Mouse (Mus musculus) urinary bladder, postnatal 4 days (tissue): ENCODE results near the gene Tmem238.
"Not testable (repeated sequence)": the region's sequence is repeated elsewhere in the genome, so short reads cannot be mapped to it uniquely, and the experiment has no call there.

Experiments
- DNase-seq, 2 experiments: peaks; one replicate each; pipeline ENCODE4 v3.0.0; 2021 to 2022; ENCODE audit warnings: low spot score in 2 of 2

The Tmem238 gene

GRCm38 (mm10) chr7:4789436-4789935 lies at the start of gene Tmem238:
Gene Tmem238 (minus strand): TSS chr7:4789656.
- peak in 1 of 2 experiments; percentile 57 for DNase-seq

- DNase-seq, result no peak
Measured at GRCm38 (mm10) chr7:4837639-4838038, 48.2 kb upstream of the Tmem238 start.

GRCm38 (mm10) chr7:4836351-4836792 lies 46.9 kb upstream of the Tmem238 start:
- DNase-seq, result peak in 1 of 2 experiments; percentile 47

GRCm38 (mm10) chr7:4835631-4836327 lies 46.3 kb upstream of the Tmem238 start:
- no peak for DNase-seq

- DNase-seq, result no peak
Measured at GRCm38 (mm10) chr7:4830476-4830875, 41.0 kb upstream of the Tmem238 start.

- DNase-seq, result no peak
Measured at GRCm38 (mm10) chr7:4825365-4825764, 35.9 kb upstream of the Tmem238 start.

GRCm38 (mm10) chr7:4822162-4822907 lies 32.9 kb upstream of the Tmem238 start:
- DNase-seq, result no peak

GRCm38 (mm10) chr7:4821690-4822089 lies 32.2 kb upstream of the Tmem238 start:
- DNase-seq, result no peak

- not testable (repeated sequence) for DNase-seq
Measured at GRCm38 (mm10) chr7:4820925-4821324, 31.5 kb upstream of the Tmem238 start.

GRCm38 (mm10) chr7:4816559-4816958 lies 27.1 kb upstream of the Tmem238 start:
- no peak for DNase-seq

GRCm38 (mm10) chr7:4813105-4813791 lies 23.8 kb upstream of the Tmem238 start:
- no peak for DNase-seq

- peak; percentile 98 to 99 for DNase-seq
Measured at GRCm38 (mm10) chr7:4812303-4813104, 23.0 kb upstream of the Tmem238 start, which contains the start of gene Ube2s. Gene Ube2s (minus strand): TSS chr7:4812590.

- no peak for DNase-seq
Measured at GRCm38 (mm10) chr7:4811842-4812302, 22.4 kb upstream of the Tmem238 start.

- DNase-seq, result not testable (repeated sequence)
Measured at GRCm38 (mm10) chr7:4811131-4811530, 21.7 kb upstream of the Tmem238 start.

- no peak for DNase-seq
Measured at GRCm38 (mm10) chr7:4806716-4807115, 17.3 kb upstream of the Tmem238 start.

- DNase-seq, result no peak
Measured at GRCm38 (mm10) chr7:4802247-4802646, 12.8 kb upstream of the Tmem238 start.

- no peak for DNase-seq
Measured at GRCm38 (mm10) chr7:4795767-4796433, 6.4 kb upstream of the Tmem238 start.

GRCm38 (mm10) chr7:4794631-4795168 lies 5.2 kb upstream of the Tmem238 start:
- no peak for DNase-seq

GRCm38 (mm10) chr7:4793674-4794073 lies 4.2 kb upstream of the Tmem238 start:
- no peak for DNase-seq

GRCm38 (mm10) chr7:4793248-4793647 lies 3.8 kb upstream of the Tmem238 start:
- not testable (repeated sequence) for DNase-seq
